In the genomic region with DNA sequence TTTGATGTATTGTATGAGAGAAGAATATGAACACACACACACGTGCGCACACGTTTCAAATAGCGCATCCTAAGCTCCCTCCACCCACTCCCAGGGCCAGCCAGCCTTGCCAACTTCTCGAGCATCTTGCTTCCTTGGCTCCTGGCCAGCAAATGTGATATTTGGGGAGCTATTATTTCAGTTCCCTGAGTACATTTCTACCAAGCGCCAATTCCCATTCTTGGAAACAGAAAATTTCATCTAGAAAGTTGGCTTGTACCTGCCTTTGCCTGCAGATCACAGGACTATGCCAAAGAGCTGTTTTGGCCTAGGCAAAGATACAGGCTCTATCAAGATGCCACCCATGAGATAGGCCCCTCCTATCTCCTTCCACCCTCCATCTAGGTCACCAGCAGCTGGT, we compare ENCODE assay signal across 13 mouse cellular contexts. TPM values are rescaled to one million over a fixed set of nuclear protein-coding genes. Genes with fewer than 3 reads are reported as not detected.
DNase-seq lines count a peak whose midpoint lies in the region; ATAC-seq and TF ChIP-seq lines count a peak whose summit lies in the region.
"Had no signal": no experiment of that assay in that cellular context is flagged by ENCODE, and none has a peak within 500 bp of the region (broad histone marks: within the 10 kb centered on the region; RNA-seq: fewer than 3 reads in every experiment).

No protein-coding gene starts in this region.

- no peaks in the 10 kb centered on the region for H3K27me3 ChIP-seq in embryonic facial prominence, embryonic 13.5 days
- H3K27me3 ChIP-seq in embryonic facial prominence, embryonic 10.5 days (replicated peaks; ENCODE audit: low read depth, poor library complexity, severe bottlenecking): peaks cover 18% of the 10 kb centered on the region
- no peaks in the 10 kb centered on the region for H3K27me3 ChIP-seq in lung, embryonic 14.5 days (ENCODE audit: insufficient read depth, low read length)
- H3K27me3 ChIP-seq: limb, embryonic 13.5 days had no signal

- H3K36me3 ChIP-seq in embryonic facial prominence, embryonic 13.5 days: no peaks in the 10 kb centered on the region
- H3K36me3 ChIP-seq in embryonic facial prominence, embryonic 10.5 days (replicated peaks): no peaks in the 10 kb centered on the region
- H3K36me3 ChIP-seq in lung, embryonic 14.5 days (ENCODE audit: insufficient read depth): no peaks in the 10 kb centered on the region
- H3K36me3 ChIP-seq: limb, embryonic 13.5 days had no signal

- H3K9ac ChIP-seq in embryonic facial prominence, embryonic 13.5 days: no peak overlapping the region
- H3K9ac ChIP-seq in lung, embryonic 14.5 days: no peak overlapping the region
- H3K9ac ChIP-seq: hindbrain, embryonic 14.5 days; limb, embryonic 13.5 days had no signal

- no peak overlapping the region for H3K4me2 ChIP-seq in embryonic facial prominence, embryonic 13.5 days
- no peak overlapping the region for H3K4me2 ChIP-seq in lung, embryonic 14.5 days
- H3K4me2 ChIP-seq: hindbrain, embryonic 14.5 days; limb, embryonic 13.5 days had no signal

- WGBS in embryonic facial prominence, embryonic 13.5 days: 72% methylated on average over 6 of the region's 6 CpGs
- 88% methylated on average over 6 of the region's 6 CpGs for whole genome bisulfite sequencing in embryonic facial prominence, embryonic 10.5 days
- WGBS in lung, embryonic 14.5 days: 53% methylated on average over 6 of the region's 6 CpGs

- DNase-seq in embryonic facial prominence, embryonic 10.5 days (ENCODE audit: low spot score): no peak
- DNase-seq in lung, embryonic 14.5 days: peak; percentile 64
- no peak for DNase-seq in lung, postnatal 36 days
- DNase-seq in left cerebral cortex, adult 11 months (ENCODE audit: low spot score): peak; percentile 63
- DNase-seq in right cerebral cortex, postnatal 36 days (ENCODE audit: low spot score in 2 of 2): peak; percentile 62 to 68
- DNase-seq in gastrocnemius, postnatal 4 days (ENCODE audit: low spot score in 2 of 2): no peak
- no peak for DNase-seq in adrenal gland, postnatal 25 days
- DNase-seq: adrenal gland, postnatal 10 days; kidney, postnatal 10 days had no signal

- peak overlapping the region; percentile 94 for H3K27ac ChIP-seq in embryonic facial prominence, embryonic 13.5 days
- no peak overlapping the region for H3K27ac ChIP-seq in embryonic facial prominence, embryonic 10.5 days (replicated peaks)
- no peak overlapping the region for H3K27ac ChIP-seq in lung, embryonic 14.5 days (ENCODE audit: low read depth)
- H3K27ac ChIP-seq: hindbrain, embryonic 14.5 days; limb, embryonic 13.5 days had no signal

- no peak for TF ChIP-seq CTCF in lung, embryonic 14.5 days (IDR thresholded peaks at IDR 0.05; ENCODE audit: low read depth)

- peaks cover 49% of the 10 kb centered on the region for H3K4me1 ChIP-seq in embryonic facial prominence, embryonic 13.5 days
- peaks cover 46% of the 10 kb centered on the region for H3K4me1 ChIP-seq in embryonic facial prominence, embryonic 10.5 days
- H3K4me1 ChIP-seq in lung, embryonic 14.5 days (ENCODE audit: insufficient read depth): peaks cover 15% of the 10 kb centered on the region

- H3K4me3 ChIP-seq in embryonic facial prominence, embryonic 13.5 days: no peak overlapping the region
- no peak overlapping the region for H3K4me3 ChIP-seq in embryonic facial prominence, embryonic 10.5 days
- H3K4me3 ChIP-seq in lung, embryonic 14.5 days (ENCODE audit: low read depth, low read length): no peak overlapping the region
- H3K4me3 ChIP-seq: limb, embryonic 13.5 days; myocyte had no signal

- ATAC-seq in embryonic facial prominence, embryonic 13.5 days (ENCODE audit: insufficient number of reproducible peaks, insufficient read depth, low FRiP score, low TSS enrichment, low read depth): no peak
- no peak for ATAC-seq in lung, embryonic 14.5 days (ENCODE audit: insufficient read depth)

- no peaks in the 10 kb centered on the region for H3K9me3 ChIP-seq in embryonic facial prominence, embryonic 13.5 days
- no peaks in the 10 kb centered on the region for H3K9me3 ChIP-seq in embryonic facial prominence, embryonic 10.5 days
- H3K9me3 ChIP-seq in lung, embryonic 14.5 days (ENCODE audit: low read depth, low read length): no peaks in the 10 kb centered on the region
- H3K9me3 ChIP-seq: limb, embryonic 13.5 days had no signal

RNA-seq across cellular contexts. Expression of gene Piezo1, which starts 3.7 kb away (rescaled TPM):
- 8.4 and 16.2 TPM in 2 replicates for polyA plus RNA-seq in embryonic facial prominence, embryonic 13.5 days (2015; fragmentation: Nextera tagmentation; extraction: Ambion mirVana)
- polyA plus RNA-seq in embryonic facial prominence, embryonic 10.5 days (2016; fragmentation: Nextera tagmentation; extraction: Ambion mirVana): 8.5 and 9.0 TPM in 2 replicates
- 26.6 and 27.7 TPM in 2 replicates for polyA plus RNA-seq in lung, embryonic 14.5 days (2014; fragmentation: Nextera tagmentation; extraction: Ambion mirVana)
- total RNA-seq in gastrocnemius, postnatal 4 days (2021): 10 to 100 TPM; 51.5 to 54.6 TPM
- 18.3 and 20.1 TPM in 2 replicates for total RNA-seq in adrenal gland, postnatal 25 days (2021)

RNA-seq across cellular contexts. Expression of gene Cdt1, which starts 13.0 kb away (rescaled TPM):
- polyA plus RNA-seq in embryonic facial prominence, embryonic 13.5 days (2015; fragmentation: Nextera tagmentation; extraction: Ambion mirVana): 34.3 and 39.6 TPM in 2 replicates
- polyA plus RNA-seq in embryonic facial prominence, embryonic 10.5 days (2016; fragmentation: Nextera tagmentation; extraction: Ambion mirVana): 70.0 and 76.4 TPM in 2 replicates
- 47.1 and 50.3 TPM in 2 replicates for polyA plus RNA-seq in lung, embryonic 14.5 days (2014; fragmentation: Nextera tagmentation; extraction: Ambion mirVana)
- total RNA-seq in gastrocnemius, postnatal 4 days (2021): 10 to 100 TPM; 14.7 to 17.1 TPM
- 12.5 and 17.7 TPM in 2 replicates for total RNA-seq in adrenal gland, postnatal 25 days (2021)

RNA-seq across cellular contexts. Expression of gene Aprt, which starts 21.9 kb away (rescaled TPM):
- 296 and 355 TPM in 2 replicates for polyA plus RNA-seq in embryonic facial prominence, embryonic 13.5 days (2015; fragmentation: Nextera tagmentation; extraction: Ambion mirVana)
- 296 and 300 TPM in 2 replicates for polyA plus RNA-seq in embryonic facial prominence, embryonic 10.5 days (2016; fragmentation: Nextera tagmentation; extraction: Ambion mirVana)
- 338 and 366 TPM in 2 replicates for polyA plus RNA-seq in lung, embryonic 14.5 days (2014; fragmentation: Nextera tagmentation; extraction: Ambion mirVana)
- 10 to 100 TPM; 37.0 to 40.0 TPM for total RNA-seq in gastrocnemius, postnatal 4 days (2021)
- total RNA-seq in adrenal gland, postnatal 25 days (2021): 50.6 and 66.4 TPM in 2 replicates

RNA-seq across cellular contexts. Expression of gene Galns, which starts 56.5 kb away (rescaled TPM):
- polyA plus RNA-seq in embryonic facial prominence, embryonic 13.5 days (2015; fragmentation: Nextera tagmentation; extraction: Ambion mirVana): 7.5 and 7.6 TPM in 2 replicates
- 4.6 and 5.2 TPM in 2 replicates for polyA plus RNA-seq in embryonic facial prominence, embryonic 10.5 days (2016; fragmentation: Nextera tagmentation; extraction: Ambion mirVana)
- polyA plus RNA-seq in lung, embryonic 14.5 days (2014; fragmentation: Nextera tagmentation; extraction: Ambion mirVana): 11.7 and 12.5 TPM in 2 replicates
- total RNA-seq in gastrocnemius, postnatal 4 days (2021): 10 to 100 TPM in 1 of 2 experiments, 1 to 10 TPM in 1; 9.7 to 10.3 TPM
- 6.2 and 7.3 TPM in 2 replicates for total RNA-seq in adrenal gland, postnatal 25 days (2021)

RNA-seq across cellular contexts. Expression of gene Trappc2l, which starts 56.7 kb away (rescaled TPM):
- polyA plus RNA-seq in embryonic facial prominence, embryonic 13.5 days (2015; fragmentation: Nextera tagmentation; extraction: Ambion mirVana): 53.0 and 57.7 TPM in 2 replicates
- polyA plus RNA-seq in embryonic facial prominence, embryonic 10.5 days (2016; fragmentation: Nextera tagmentation; extraction: Ambion mirVana): 49.6 and 54.9 TPM in 2 replicates
- polyA plus RNA-seq in lung, embryonic 14.5 days (2014; fragmentation: Nextera tagmentation; extraction: Ambion mirVana): 49.7 and 57.2 TPM in 2 replicates
- total RNA-seq in gastrocnemius, postnatal 4 days (2021): 10 to 100 TPM; 45.6 to 49.6 TPM
- total RNA-seq in adrenal gland, postnatal 25 days (2021): 57.9 and 63.3 TPM in 2 replicates

Comparison
In these comparisons a context has a peak if more than half of its experiments do, and no peak if none do; other contexts are left out.
1. DNase-seq: peak in lung, embryonic 14.5 days (single experiment), left cerebral cortex, adult 11 months (single experiment) and right cerebral cortex, postnatal 36 days (2 of 2); none in embryonic facial prominence, embryonic 10.5 days (single experiment), lung, postnatal 36 days (single experiment), gastrocnemius, postnatal 4 days (0 of 2) and adrenal gland, postnatal 25 days (single experiment).